Comparison of ENCODE assay signal across 9 mouse cellular contexts in genomic region chr3:24071169-24071797, GRCm38 (mm10).
DNase-seq lines count a peak whose midpoint lies in the region; ATAC-seq and TF ChIP-seq lines count a peak whose summit lies in the region.
"Had no signal": no experiment of that assay in that cellular context is flagged by ENCODE, and none has a peak within 500 bp of the region (broad histone marks: within the 10 kb centered on the region; RNA-seq: fewer than 3 reads in every experiment).

No protein-coding gene starts in this region.

- H3K9me3 ChIP-seq in stomach, embryonic 14.5 days (ENCODE audit: control insufficient read depth, low read depth, low read length), result no peaks in the 10 kb centered on the region
- H3K9me3 ChIP-seq in stomach, postnatal 0 days (ENCODE audit: control insufficient read depth, low read length), result no peaks in the 10 kb centered on the region
- H3K9me3 ChIP-seq in hindbrain, embryonic 15.5 days, result no peaks in the 10 kb centered on the region
- H3K9me3 ChIP-seq: neural tube, embryonic 12.5 days had no signal

- TF ChIP-seq EP300 in stomach, postnatal 0 days (optimal IDR thresholded peaks at IDR 0.05), result no peak

- H3K36me3 ChIP-seq in stomach, embryonic 14.5 days (ENCODE audit: control insufficient read depth, insufficient read depth, low read length), result no peaks in the 10 kb centered on the region
- H3K36me3 ChIP-seq in stomach, postnatal 0 days (ENCODE audit: control insufficient read depth, insufficient read depth, low read length), result no peaks in the 10 kb centered on the region
- H3K36me3 ChIP-seq in hindbrain, embryonic 15.5 days, result no peaks in the 10 kb centered on the region
- H3K36me3 ChIP-seq: neural tube, embryonic 12.5 days had no signal

- H3K4me2 ChIP-seq in stomach, embryonic 14.5 days (replicated peaks; ENCODE audit: low read depth, low read length), result no peak overlapping the region
- H3K4me2 ChIP-seq in stomach, postnatal 0 days (replicated peaks; ENCODE audit: low read depth), result no peak overlapping the region
- H3K4me2 ChIP-seq in hindbrain, embryonic 15.5 days, result no peak overlapping the region
- H3K4me2 ChIP-seq: neural tube, embryonic 12.5 days had no signal

- H3K27me3 ChIP-seq in stomach, embryonic 14.5 days (ENCODE audit: control insufficient read depth, insufficient read depth, low read length), result no peaks in the 10 kb centered on the region
- no peaks in the 10 kb centered on the region for H3K27me3 ChIP-seq in stomach, postnatal 0 days (ENCODE audit: control insufficient read depth, insufficient read depth, low read length)
- H3K27me3 ChIP-seq in hindbrain, embryonic 15.5 days, result no peaks in the 10 kb centered on the region
- H3K27me3 ChIP-seq: neural tube, embryonic 12.5 days had no signal

- DNase-seq in gastrocnemius, postnatal 10 days, result peak; percentile 17
- DNase-seq in gastrocnemius, adult 8-10 months (ENCODE audit: low spot score in 2 of 2), result no peak
- DNase-seq in stomach, postnatal 0 days (ENCODE audit: low spot score), result no peak
- peak; percentile 20 for DNase-seq in ovary, postnatal 14 days (ENCODE audit: low spot score)
- no peak for DNase-seq in thymus, postnatal 36 days
- no peak for DNase-seq in testis, postnatal 14 days (ENCODE audit: low spot score)

- no peak overlapping the region for H3K4me3 ChIP-seq in stomach, embryonic 14.5 days (ENCODE audit: low read depth, low read length)
- no peak overlapping the region for H3K4me3 ChIP-seq in stomach, postnatal 0 days (ENCODE audit: low read depth, low read length)
- no peak overlapping the region for H3K4me3 ChIP-seq in hindbrain, embryonic 15.5 days
- H3K4me3 ChIP-seq: neural tube, embryonic 12.5 days had no signal

- no peak overlapping the region for H3K9ac ChIP-seq in stomach, embryonic 14.5 days (replicated peaks; ENCODE audit: low read depth, low read length)
- no peak overlapping the region for H3K9ac ChIP-seq in stomach, postnatal 0 days (ENCODE audit: low read length)
- H3K9ac ChIP-seq in hindbrain, embryonic 15.5 days, result no peak overlapping the region
- H3K9ac ChIP-seq: neural tube, embryonic 12.5 days had no signal

- 58% methylated on average over 3 of the region's 3 CpGs for WGBS in stomach, embryonic 14.5 days
- 44% methylated on average over 3 of the region's 3 CpGs for WGBS in stomach, postnatal 0 days
- WGBS in hindbrain, embryonic 15.5 days, result 66% methylated on average over 3 of the region's 3 CpGs

- no peak for TF ChIP-seq CTCF in stomach, postnatal 0 days (IDR thresholded peaks at IDR 0.05; ENCODE audit: low read depth)

- H3K4me1 ChIP-seq in stomach, embryonic 14.5 days (ENCODE audit: control insufficient read depth, insufficient read depth, low read length), result no peaks in the 10 kb centered on the region
- no peaks in the 10 kb centered on the region for H3K4me1 ChIP-seq in stomach, postnatal 0 days (replicated peaks; ENCODE audit: control insufficient read depth, insufficient read depth)
- H3K4me1 ChIP-seq in hindbrain, embryonic 15.5 days (replicated peaks), result no peaks in the 10 kb centered on the region
- H3K4me1 ChIP-seq: neural tube, embryonic 12.5 days had no signal

- ATAC-seq in stomach, embryonic 14.5 days (ENCODE audit: insufficient number of reproducible peaks, insufficient read depth, low FRiP score, low read depth), result peak; percentile 46; the same call in 1 of the 2 replicates
- ATAC-seq in stomach, postnatal 0 days (ENCODE audit: low FRiP score, low TSS enrichment), result no peak
- peak; percentile 34; the same call in 1 of the 2 replicates for ATAC-seq in hindbrain, embryonic 15.5 days (ENCODE audit: low FRiP score, low read depth)

- H3K27ac ChIP-seq in stomach, embryonic 14.5 days (ENCODE audit: low read length), result no peak overlapping the region
- no peak overlapping the region for H3K27ac ChIP-seq in stomach, postnatal 0 days (replicated peaks)
- H3K27ac ChIP-seq in hindbrain, embryonic 15.5 days (replicated peaks), result no peak overlapping the region
- H3K27ac ChIP-seq: neural tube, embryonic 12.5 days had no signal

Comparison
In these comparisons a context has a peak if more than half of its experiments do, and no peak if none do; other contexts are left out.
1. DNase-seq: peak in gastrocnemius, postnatal 10 days (single experiment) and ovary, postnatal 14 days (single experiment); none in gastrocnemius, adult 8-10 months (0 of 2), stomach, postnatal 0 days (single experiment), thymus, postnatal 36 days (0 of 2) and testis, postnatal 14 days (single experiment).